Mouse (Mus musculus): ENCODE results near the gene Gm9736.

GRCm38 (mm10) chr10:77794976-77795375 lies 43.8 kb upstream of the Gm9736 start, which contains the start of gene Gm9639:
- TF ChIP-seq CTCF (IDR thresholded peaks at IDR 0.05; ENCODE audit: low read depth) (no peak), EP300 (IDR thresholded peaks at IDR 0.05; ENCODE audit: low read depth) (no peak)
